Mouse (Mus musculus) adrenal gland, adult 8-10 months (tissue): ENCODE measurements around the gene Fam78b. TPM values are rescaled to one million over a fixed set of nuclear protein-coding genes. Genes with fewer than 3 reads are reported as not detected.

ENCODE experiments used
- DNase-seq: peaks from one replicate; pipeline ENCODE4 v3.0.0; 2022
- total RNA-seq, 4 experiments: library from RNA; stranded (reverse); gene quantifications; 2 replicates each; pipeline ENCODE4 v1.2.4; 2022

The Fam78b gene
- total RNA-seq, 4 experiments from 2014 or later, result 3.9 to 8.4 (median 4.4) TPM

DNA sequence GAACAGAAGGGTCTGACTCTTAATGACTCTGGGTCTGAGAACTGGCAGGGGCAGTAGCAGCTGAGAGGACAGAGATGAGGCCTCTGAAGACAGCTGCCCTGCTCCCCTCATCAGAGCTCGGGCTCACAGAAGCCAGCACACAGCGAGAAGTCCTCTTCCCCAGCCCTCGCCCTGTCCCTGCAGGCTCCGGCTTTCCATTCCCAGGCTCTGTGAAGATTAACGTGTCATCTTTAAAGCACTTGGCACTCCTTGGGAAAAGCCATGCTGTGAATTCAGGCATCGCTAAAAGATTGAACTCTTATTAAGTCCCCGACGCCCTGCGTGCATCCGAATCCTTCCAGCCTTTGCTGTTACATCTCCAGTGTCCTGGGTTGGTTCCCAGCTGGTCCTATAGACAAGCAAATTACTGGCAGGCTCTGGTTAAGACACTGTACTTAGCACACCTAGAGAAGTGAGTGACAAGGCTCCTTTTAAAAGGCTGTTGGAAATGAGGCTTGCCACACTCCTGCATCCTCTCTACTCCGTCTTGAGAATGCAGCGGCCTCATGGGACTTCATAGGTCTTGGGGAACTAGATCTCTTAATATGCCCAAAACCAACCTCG, 30.9 kb downstream of the Fam78b start:
- DNase-seq, result no peak

DNA sequence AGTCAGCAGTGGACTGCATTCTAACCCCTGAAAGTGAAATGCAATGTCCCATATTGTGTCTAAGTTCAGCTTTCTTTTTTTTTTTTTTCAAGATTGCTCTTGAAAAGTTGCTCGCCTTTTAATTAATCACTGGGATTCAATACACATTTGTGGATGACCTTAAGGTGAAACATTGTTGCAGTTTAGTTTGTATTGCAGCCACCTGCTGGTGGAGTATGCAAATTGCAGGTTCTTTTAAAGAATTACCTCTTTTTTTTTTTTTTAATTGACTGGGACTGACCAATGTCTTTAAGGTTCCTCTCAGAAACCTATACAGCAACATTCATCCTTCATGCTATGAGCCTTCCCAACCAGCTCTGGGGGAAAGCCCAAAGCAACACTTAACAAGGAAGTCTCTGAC, 33.2 kb downstream of the Fam78b start:
- no peak for DNase-seq

DNA sequence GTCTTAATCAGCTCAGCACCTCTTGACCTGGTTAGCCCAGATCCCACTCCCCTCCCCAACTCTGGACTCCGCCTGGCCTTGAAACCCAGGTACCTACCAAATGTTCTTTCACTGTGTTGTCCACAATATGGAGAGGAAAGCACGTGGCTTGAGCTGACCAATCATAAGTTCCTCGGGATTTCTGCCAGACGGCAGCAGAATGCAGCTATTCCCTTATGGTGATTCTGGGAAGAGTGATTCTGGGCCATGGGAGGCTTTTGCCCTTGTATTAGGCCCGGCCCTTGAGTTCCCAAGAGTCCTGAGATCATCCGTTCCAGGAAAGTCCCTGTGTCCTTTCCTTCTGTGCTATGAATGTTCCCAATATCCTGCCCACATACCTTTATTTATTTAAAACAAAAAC, 41.3 kb downstream of the Fam78b start:
- no peak for DNase-seq

DNA sequence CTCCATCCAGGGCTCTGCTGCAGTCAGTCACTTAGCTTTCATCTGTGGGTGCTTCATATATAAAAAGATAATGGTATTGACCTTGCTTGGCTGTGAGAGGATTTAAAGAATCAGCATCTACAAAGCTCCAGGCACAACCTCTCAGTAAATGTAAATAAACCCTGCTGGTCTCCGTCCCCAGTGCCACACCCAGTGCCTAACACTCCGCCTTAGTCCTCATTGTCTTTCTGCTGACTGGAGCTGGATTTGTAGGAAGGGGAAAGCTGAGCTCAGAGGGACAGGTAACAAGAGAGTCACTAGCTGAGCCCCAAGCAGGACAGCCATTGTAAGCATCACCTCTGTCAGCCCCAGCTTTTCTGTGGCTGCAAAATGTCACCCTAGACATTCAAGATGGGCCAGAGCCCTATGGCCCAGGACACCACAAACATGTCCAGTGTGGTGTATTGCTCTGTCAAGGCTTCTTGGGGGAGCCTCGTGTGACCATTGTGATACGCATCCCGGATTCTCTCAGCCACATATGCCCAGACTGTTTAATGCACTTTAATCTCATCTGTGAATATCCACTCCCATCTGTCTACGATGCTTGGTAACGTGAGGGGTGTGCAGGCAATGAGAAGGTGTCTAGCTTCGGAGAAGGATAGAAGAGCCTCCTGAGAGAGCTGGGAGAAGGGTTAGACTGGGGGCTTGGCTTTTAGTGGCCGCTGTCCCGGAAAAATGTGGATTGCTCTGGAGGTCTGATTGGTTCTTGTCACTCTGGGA, 45.1 kb downstream of the Fam78b start:
- no peak for DNase-seq

DNA sequence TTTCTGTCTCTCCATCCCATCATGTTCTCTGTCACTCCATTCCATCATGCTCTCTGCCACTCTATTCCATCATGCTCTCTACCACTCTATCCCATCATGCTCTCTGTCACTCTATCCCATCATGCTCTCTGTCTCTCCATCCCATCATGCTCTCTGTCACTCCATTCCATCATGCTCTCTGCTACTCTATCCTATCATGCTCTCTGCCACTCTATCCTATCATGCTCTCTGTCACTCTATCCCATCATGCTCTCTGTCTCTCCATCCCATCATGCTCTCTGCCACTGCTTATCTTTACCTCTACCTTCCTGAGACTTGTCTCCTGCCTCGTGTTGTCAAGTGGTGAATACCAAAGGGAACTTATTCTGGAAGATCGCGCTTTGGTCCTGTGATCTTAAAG, 49.6 kb downstream of the Fam78b start:
- no peak for DNase-seq

DNA sequence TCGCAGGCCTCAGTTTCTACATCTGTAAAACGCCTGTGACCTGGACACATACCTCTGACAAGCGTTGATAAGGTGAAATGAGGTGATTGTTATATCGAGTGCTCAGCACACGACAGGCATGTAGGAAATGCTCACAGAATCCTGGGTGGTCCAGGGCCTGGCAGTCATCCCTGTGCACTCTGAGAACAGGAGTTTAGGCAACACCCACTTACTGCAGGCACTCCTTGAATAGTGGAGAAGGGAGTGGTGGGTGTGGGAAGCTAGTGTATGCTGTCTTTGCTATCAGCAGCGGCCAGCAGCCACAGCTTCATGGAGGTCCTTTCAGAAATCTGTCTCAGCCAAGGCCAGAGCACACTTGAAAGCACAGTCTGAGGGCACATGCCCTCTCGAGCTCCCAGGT, 52.8 kb downstream of the Fam78b start:
- DNase-seq, result no peak

DNA sequence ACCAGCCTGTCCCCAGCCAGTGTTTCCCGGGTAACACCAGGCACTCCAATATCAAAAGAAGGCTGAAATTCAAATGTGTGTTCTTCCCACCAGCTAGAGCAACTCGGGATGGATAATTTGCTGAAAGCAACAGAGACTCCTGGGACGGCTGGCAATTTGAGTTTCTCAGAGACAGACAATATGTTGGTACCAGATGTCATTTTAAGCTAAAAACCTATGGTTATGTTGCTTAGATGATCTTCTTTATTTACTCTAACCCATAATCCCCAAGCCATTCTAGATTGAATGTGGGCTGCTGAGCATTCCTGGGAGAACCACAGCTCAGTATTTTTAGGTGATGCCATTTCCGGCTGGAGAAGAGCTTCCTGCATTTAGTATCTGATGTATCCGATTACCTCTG, 56.3 kb downstream of the Fam78b start:
- DNase-seq, result no peak

DNA sequence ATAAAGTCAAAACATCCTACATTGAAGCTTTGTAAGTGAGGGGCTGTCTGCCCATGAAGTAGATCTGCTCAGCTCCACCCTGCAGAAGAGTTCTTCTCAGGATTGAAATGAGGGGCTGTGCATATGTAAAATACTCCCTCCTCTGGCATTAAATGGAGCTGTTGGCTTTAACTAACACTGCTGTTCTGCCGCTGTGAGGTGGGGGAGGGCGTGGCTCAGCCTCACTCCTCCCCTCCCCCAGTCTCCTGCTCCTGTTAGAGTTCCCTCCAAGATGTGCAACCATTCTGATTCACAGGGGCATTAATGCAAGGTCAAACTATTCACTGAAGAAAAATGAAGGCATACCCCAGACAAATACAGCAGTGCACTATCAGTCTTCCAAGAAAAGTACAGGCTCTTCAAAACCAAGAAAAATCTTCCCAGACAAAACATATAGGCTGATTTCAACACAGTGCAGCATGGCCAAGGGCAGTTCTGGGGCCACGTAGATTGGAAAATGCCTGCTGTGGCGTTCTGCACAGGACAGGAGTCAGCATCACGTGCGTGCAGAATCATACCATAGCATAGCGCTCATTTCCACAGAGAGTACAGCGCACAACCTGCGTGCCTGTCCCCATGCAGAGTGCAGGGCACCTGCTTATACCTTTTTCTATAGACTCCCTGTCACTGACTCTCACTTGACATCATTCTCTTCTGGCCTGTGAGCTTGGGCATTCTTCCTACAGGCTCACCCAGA, 58.5 kb downstream of the Fam78b start:
- DNase-seq, result no peak

DNA sequence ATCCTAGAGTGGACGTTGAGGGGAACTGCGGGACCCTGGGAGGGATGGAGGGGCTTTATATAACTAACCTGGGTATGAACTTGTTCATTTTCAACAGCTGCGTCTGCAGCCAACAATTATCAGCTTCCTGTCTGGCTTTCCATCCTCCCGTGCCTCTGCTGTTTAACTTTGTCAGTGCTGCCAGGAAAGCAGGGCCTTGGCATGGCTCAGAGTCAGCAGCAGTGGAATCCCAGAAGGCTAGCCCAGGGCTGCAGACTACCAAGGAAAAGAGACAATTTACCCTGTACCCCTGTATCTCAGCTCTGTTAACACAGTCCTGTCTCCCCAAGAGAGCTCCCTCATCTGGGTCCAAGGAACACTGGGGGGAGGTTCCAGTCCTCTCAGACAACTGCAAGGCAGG, 62.8 kb downstream of the Fam78b start:
- no peak for DNase-seq

DNA sequence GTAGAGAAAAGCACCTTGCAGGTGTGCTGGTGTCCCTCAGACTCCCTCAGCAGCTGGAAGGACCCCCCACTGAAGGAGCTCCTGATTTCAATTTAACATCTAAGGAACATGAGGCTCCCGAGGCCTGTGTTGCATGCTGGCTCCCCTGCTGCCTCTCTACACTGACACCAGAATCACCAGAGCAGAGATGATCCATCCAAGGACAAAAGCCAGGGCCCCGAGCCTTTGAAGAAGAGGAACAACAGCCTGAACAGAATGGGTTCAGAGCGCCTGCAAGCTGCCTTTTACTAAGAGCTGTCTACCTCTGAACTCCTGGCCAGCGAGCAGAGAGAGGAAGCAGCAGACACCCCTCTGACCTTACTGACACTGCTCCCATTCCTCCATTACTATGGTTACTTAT, 64.3 kb downstream of the Fam78b start:
- DNase-seq, result no peak

DNA sequence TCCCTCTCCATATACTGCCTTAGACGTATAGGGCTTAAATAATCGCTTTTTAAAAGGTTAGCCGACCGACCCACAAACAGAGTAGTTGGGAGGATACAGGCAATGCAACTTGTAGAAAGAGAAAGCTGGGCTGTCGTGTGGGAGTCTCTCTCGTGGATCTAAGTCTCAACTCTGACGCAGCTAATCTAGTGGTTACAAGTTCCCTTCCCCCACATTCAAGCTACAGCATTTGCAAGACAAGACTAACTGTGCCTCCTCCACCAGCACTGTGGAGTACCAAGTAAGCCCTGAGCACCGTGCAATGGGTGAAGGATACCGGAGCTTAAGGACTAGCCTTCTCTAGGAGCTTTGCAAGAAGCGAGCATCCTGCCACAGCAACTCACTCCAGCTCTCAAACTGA, 64.8 kb downstream of the Fam78b start:
- DNase-seq, result no peak

DNA sequence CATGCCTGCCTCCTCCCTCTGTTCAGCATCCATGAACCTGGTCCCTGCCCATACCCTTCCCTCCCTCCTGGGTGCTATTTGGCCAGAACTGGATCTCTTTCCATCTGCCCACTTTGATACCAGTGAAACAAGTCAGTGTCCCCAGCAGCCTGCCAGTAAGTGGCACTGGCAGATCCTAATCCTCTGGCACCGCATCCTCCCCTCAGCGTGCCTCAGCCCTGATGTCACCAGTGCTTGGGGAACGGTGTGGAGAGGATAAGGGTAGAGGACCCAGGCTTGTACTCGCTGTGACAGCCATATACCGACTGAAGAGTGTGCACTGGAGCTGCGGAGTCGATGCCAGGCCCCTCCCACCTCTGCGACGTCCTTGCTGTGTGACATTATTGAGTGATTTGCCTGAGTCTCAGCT, 65.7 kb downstream of the Fam78b start:
- DNase-seq, result peak; percentile 37

DNA sequence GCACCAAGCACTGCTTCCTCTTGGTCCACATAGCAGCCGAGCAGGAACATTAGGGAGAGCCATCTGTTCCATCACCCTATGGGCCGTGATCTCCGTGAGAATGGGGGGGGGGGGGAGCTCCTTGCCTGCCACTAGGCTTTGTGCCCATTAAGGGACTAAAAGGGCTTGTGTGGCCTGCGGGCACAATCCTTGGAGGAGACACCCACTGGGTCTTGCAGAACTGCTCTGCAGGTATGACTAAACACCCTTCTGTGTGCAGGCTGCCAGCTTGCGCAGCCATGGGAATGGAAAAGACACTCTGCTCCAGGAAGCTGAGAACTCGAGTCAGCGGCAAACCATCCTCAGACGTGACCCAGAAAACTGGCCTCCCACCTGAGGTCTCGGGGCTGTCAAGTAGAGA, 68.5 kb downstream of the Fam78b start:
- DNase-seq, result no peak

DNA sequence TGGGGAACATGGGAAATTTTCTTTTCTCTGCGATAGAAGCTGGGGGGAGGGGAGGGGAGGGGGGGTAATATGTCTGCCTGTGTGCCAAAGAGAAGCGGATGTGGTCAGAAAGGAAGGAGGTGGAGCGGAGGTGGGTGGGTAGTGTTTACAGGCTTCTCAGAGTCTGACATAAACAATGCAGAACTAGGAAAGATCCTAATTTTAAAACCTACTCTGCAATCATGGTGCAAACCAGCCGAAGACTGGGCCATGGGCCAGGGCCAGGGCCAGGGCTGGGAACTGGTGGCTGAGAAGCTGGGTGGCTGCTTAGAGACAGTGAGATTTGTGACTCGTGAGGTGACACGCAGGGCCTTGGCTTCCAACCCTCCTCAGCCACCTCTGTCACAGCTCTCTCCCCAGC, 69.1 kb downstream of the Fam78b start:
- DNase-seq, result no peak

DNA sequence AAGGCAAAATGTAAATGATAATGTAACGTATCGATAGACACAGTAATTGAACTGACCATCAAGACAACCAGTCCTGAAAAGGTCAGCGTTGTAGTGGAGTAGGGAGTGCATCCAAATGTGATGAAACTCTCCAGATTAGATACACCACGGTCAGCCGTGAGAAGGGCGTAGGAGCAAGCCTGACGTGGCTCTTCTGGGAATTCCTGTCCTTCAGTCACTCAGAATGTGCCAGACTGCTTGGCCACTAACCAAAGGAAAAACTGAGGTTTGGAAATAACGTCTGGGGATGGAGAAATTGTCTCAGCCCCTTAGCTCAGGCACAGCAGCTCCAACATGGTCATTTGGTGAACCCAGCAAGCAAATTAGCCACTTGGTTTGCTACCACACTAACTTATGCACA, 74.5 kb downstream of the Fam78b start:
- peak; percentile 63 for DNase-seq

DNA sequence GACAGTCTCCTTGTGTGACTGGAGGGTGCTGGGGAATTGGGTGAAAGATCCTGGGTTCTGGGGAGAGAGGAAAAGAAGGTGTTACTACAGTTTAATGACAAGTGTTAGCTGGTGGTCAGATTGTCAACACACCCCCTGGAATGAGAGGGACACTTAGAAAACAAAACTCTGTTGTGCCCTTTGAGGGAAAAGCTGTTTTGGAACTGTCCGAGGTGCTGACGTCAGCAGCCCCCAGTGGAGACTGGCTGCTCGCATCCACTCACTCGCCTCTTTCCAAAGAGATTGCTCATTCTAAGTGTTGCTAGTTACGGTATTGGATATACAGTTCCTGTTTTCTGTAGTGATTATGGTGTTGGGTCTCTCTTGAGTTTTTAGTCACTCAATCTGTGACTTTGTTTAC, 78.3 kb downstream of the Fam78b start:
- no peak for DNase-seq

DNA sequence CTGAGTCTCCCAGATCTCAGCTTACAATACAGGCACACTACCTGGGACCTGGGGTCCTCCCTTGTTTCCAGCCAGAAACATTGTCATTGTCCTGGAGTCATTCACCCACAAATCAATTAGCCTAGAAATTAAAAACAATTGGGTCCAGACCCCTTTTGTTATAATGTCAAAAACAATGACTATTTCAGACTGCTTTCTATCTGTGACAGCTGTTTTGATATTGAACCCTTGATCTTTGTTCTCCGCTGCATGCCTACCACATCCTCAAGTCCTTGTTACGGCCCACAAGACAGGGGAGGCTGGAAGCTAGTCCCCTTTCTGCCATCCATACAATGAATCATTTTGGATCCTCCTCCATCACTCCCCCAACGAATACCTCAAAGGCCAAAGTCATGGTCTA, 80.7 kb downstream of the Fam78b start:
- no peak for DNase-seq

DNA sequence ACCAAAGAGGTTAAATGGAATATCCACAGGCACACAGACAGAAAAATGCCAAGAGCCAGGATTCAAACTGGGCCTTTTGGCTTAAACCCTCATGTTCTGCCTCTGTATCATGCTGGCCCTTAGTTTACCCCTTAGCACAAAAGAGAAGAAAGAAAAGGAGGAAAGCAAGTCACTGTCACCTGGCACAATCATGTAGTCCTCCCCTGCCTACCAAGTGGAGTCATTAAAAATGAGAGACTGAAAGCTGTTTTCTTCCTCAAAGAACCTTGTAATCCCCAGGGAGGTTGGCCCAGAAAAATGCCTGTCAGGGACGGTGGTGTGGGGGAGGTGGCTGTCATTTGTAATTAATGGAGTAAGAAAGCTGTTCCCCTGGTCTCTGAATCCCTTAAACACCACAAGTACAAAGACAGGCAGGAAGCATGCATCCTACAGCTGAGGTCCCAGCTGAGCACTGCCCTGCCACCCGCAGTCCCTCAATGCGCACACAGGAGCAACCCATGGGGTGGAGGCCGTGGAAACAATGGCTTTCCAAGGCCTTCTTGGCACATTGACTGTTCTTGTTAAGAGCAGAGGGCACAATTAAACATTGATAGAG, 81.4 kb downstream of the Fam78b start:
- no peak for DNase-seq

DNA sequence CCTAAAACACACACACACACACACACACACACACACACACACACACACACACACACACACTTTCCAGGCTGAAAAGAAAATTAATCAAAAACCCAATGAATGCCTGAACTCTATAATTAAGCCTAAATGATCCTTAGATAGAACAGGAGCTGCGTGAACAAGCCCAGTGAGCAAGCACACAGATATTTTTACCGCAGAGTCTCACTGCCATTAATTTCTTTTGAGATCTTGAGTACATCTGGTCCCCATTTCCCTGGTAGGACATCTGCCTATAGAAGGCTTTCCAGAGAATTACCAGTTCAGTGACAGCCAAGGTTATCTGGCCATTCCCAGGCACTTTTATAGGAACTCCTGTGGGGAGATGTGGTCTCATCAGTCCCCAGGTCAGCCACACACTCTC, 82.0 kb downstream of the Fam78b start:
- no peak for DNase-seq

DNA sequence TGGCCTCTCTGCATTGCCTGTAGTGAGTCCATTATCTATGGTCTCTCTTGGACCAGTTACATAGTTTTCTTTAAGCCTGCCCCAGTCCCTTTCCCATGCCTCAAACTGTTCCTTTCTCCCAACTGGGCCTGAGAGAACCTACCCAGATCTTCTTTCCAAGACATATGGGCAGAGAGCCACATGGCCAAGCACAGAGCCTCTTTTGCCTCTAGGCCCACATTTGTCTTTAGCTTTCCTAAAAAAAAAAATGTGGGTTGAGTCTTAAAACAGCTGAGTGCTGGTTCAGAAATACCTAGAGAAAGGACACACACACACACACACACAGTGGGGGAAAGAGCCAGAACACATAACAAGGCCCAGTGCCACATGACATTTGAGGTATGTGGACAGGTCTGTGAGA, 83.1 kb downstream of the Fam78b start:
- no peak for DNase-seq

DNA sequence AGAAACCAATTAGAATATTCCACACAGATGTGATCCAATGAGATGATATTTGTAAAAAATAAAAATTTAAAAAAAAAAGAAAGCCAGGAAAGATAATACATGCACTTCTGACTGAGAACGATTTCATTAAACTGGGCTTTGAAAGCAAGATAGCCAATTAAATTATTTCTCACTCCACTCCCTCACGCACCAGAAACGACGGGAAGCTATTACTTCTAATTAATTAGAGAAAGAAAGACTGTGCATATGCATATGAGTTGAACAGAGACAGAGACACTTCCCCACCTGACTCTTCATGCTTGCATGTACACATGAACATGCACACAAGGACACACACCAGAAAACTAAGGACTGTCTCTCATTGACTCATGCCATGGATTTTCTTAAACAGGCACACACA, 84.2 kb downstream of the Fam78b start:
- no peak for DNase-seq

DNA sequence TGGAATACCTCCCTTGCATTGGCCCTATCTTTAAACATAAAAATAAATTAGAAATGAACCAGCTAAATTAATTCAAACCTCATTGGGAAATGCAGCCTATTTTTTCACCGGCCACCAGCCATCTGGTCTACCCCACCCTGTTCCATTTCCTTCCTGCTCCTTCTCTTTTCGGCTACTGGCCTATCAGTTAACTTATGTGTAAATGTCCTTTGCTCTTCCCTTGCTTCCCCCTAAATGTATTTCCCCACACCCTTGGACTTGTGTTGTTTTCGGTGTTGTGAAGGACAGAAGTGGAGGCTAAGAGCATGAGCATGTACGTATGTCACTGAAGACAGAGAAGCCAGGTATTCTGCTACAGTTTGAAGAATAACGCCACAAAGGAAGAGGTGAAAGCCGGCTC, 89.2 kb downstream of the Fam78b start:
- no peak for DNase-seq

DNA sequence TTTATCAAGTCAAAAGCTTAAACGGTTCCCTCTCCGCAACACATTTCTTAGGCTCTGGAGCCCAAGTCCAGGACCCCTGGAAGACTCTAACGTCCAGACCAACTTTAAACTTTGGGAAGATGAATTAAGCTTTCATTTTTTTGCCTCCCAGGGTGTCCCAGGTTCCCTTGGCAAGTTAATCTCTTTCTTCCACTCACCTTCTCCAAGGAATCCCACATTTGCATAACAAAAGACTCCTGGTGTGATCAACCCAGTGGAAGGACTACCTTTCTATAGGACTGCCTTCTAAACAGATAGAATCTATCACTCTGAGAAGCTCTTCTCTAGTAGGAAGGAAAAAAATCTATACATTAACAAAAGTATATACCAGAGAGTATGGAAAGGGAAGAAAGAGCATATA, 92.3 kb downstream of the Fam78b start:
- no peak for DNase-seq
